Mouse (Mus musculus): ENCODE measurements around the gene Ctsr.
"Not testable (repeated sequence)": the region's sequence is repeated elsewhere in the genome, so short reads cannot be mapped to it uniquely, and the experiment has no call there.

Ctsr gene

GRCm38 (mm10) chr13:61164156-61164555 lies at the start of gene Ctsr:
TSS of gene Ctsr (minus strand) at chr13:61164256.
- no peak for DNase-seq

DNA sequence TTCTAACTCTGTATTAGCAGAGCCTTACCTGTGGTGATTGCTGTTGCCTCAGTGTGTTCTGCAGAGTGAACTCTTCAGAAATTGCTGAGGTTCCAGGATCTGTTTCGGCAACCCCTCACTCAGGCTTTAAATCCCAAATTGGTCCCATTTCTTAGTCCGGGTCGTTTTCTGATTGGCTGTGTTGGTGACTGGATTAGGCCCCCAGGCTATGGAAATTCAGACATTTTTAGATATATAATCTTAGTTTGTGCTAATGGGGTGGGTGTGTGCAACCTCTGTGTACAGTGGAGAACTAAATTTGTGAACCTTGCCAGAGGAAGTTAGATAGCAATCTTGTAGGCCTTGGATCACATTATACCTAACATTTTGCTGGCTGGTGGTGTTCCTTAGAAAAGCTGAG lies 39.3 kb upstream of the Ctsr start, which contains the start of gene Cts6:
TSS of gene Cts6 (minus strand) at position 101 of the 400 bp plus-strand sequence.
- no peak for DNase-seq

DNA sequence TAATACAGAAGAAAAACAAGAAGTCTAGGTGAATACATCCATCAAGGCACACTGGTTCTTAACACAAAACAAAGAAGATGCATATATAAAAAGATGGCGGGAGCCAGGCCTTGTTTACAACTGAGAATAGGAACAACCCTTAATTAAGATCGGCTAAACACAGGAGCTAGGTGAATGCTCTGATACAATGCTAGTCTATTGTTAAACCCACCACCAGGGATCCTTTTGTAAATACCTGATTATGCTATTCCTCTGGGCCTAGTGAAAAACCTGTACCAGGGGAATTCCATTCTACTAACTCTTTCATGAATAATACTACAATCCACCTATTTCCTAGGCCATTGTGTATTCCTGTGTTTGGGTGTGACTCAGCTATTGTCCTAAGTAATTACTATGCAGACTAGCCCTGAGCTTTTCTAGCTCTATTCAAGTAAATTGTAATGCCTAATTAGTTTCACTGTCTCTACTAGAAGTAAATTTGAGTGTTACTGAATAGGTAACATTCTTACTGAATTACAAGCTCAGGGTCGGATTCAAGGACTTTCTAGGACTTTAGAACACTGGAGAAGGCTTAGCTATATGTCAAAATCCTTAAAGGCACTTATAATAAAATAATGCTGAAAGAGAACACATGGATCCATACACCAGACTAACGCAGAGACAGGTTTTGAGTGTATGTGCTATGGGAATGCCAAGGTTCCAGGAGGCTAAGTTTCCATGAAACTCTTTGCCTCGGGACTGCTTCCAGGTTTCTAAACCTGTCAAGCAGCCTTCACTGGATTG lies 21.3 kb upstream of the Ctsr start:
- DNase-seq: not testable (repeated sequence)

DNA sequence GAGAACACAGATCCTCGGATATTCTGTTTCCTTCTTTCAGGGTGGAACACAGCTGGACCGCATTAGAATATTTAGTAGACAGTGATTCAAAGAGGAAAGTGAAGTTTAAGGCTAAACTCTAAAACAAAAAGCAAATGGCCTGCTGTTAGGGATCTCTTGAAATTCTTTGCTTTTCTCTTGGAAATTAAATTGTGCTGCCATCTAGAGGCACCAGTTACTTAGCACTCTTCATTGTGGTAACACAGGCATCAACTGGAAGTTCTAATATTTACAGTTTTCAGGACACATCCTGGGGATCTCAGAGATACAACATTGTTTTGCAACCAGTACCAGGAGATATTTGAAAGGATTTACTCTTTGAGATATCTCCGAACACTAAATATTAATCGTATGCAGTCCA lies 566 bp upstream of the Ctsr start:
- no peak for DNase-seq
